ENCODE assay signal across 24 mouse cellular contexts in the genomic region with DNA sequence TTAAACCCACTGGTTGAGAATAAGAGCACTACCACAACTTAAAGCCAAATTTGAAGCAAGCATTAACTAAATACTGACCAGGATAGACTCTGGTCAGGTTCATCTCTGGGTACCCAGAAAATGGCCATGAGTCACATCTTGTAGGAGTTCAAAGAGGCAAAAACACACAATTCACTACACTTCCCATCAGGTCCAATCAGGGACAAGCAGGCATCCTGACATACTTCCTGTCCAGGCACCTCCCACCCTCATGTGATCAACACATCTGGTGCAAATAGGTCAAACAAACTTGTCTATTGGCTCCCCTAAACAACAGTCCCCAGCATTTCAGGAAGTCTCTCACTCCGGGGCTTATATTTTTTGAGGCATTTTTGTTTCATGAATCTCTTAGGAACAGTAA. TPM values are rescaled to one million over a fixed set of nuclear protein-coding genes. Genes with fewer than 3 reads are reported as not detected.
DNase-seq lines count a peak whose midpoint lies in the region; ATAC-seq and TF ChIP-seq lines count a peak whose summit lies in the region.
"Had no signal": no experiment of that assay in that cellular context is flagged by ENCODE, and none has a peak within 500 bp of the region (broad histone marks: within the 10 kb centered on the region; RNA-seq: fewer than 3 reads in every experiment).

No protein-coding gene starts in this region.

- intact Hi-C loops in gastrocnemius, postnatal 14 days (cut with DNase I; ENCODE audit: low total_unique reads) = no loop called here

- 91% methylated on average over 1 of the region's 1 CpGs for WGBS in midbrain, embryonic 14.5 days
- 66% methylated on average over 1 of the region's 1 CpGs for WGBS in kidney, embryonic 15.5 days

- TF ChIP-seq RAD21 in MEL (IDR thresholded peaks at IDR 0.05; ENCODE audit: low read depth, low read length) = no peak

- peak; percentile 46 to 76 for ATAC-seq in hematopoietic stem cell, adult 5-6 weeks (replicated peaks in 1 of 2; ENCODE audit: insufficient read depth in 1 of 2, low FRiP score in 2 of 2, low TSS enrichment in 1 of 2, low read depth in 1 of 2, poor library complexity in 2 of 2, severe bottlenecking in 2 of 2)
- ATAC-seq in midbrain, embryonic 14.5 days (ENCODE audit: low FRiP score, low TSS enrichment) = no peak
- no peak for ATAC-seq in kidney, embryonic 15.5 days (replicated peaks; ENCODE audit: low FRiP score)
- ATAC-seq: hindbrain, postnatal 0 days had no signal

- H3K4me3 ChIP-seq in MEL (ENCODE audit: control insufficient read depth in 1 of 2, insufficient read depth in 1 of 2, low read depth in 2 of 2, low read length in 2 of 2) = no peak overlapping the region
- H3K4me3 ChIP-seq in midbrain, embryonic 14.5 days (replicated peaks; ENCODE audit: low read depth, low read length) = no peak overlapping the region
- H3K4me3 ChIP-seq in kidney, embryonic 15.5 days (replicated peaks) = no peak overlapping the region
- H3K4me3 ChIP-seq: heart, embryonic 13.5 days; midbrain, embryonic 12.5 days; myocyte; stomach, embryonic 15.5 days had no signal

- H3K4me2 ChIP-seq in midbrain, embryonic 14.5 days (ENCODE audit: low read length) = no peak overlapping the region
- H3K4me2 ChIP-seq in kidney, embryonic 15.5 days = no peak overlapping the region
- H3K4me2 ChIP-seq: heart, embryonic 13.5 days; midbrain, embryonic 12.5 days; stomach, embryonic 15.5 days had no signal

- peaks cover 0 to 5% of the 10 kb centered on the region in 2 experiments; a peak in 1 of 4 replicates for H3K4me1 ChIP-seq in MEL (ENCODE audit: control insufficient read depth in 1 of 2, insufficient read depth in 2 of 2, low read length in 2 of 2)
- no peaks in the 10 kb centered on the region for H3K4me1 ChIP-seq in midbrain, embryonic 14.5 days (ENCODE audit: control insufficient read depth, insufficient read depth, low read length)
- H3K4me1 ChIP-seq in kidney, embryonic 15.5 days = peaks cover 2% of the 10 kb centered on the region
- H3K4me1 ChIP-seq: heart, embryonic 13.5 days; midbrain, embryonic 12.5 days; stomach, embryonic 15.5 days had no signal

- no peaks in the 10 kb centered on the region for H3K79me2 ChIP-seq in MEL (ENCODE audit: control insufficient read depth, insufficient read depth, low read length, poor library complexity)

- no peak for TF ChIP-seq CTCF in MEL (IDR thresholded peaks at IDR 0.05 in 2 of 3, conservative IDR thresholded peaks at IDR 0.05 in 1 of 3; ENCODE audit: control insufficient read depth in 1 of 3, insufficient read depth in 1 of 3, low read depth in 2 of 3, low read length in 3 of 3, poor library complexity in 1 of 3, severe bottlenecking in 1 of 3)

- H3K9me3 ChIP-seq in MEL (replicated peaks; ENCODE audit: insufficient read depth, low read length) = no peaks in the 10 kb centered on the region
- no peaks in the 10 kb centered on the region for H3K9me3 ChIP-seq in midbrain, embryonic 14.5 days (ENCODE audit: control insufficient read depth, low read length)
- H3K9me3 ChIP-seq in kidney, embryonic 15.5 days (replicated peaks) = no peaks in the 10 kb centered on the region
- H3K9me3 ChIP-seq: heart, embryonic 13.5 days; midbrain, embryonic 12.5 days; stomach, embryonic 15.5 days had no signal

- H3K36me3 ChIP-seq in MEL (ENCODE audit: control insufficient read depth in 1 of 2, insufficient read depth in 2 of 2, low read length in 2 of 2) = no peaks in the 10 kb centered on the region
- no peaks in the 10 kb centered on the region for H3K36me3 ChIP-seq in splenic B cell, adult 2 months (ENCODE audit: control insufficient read depth, insufficient read depth, low read length, poor library complexity, severe bottlenecking)
- no peaks in the 10 kb centered on the region for H3K36me3 ChIP-seq in midbrain, embryonic 14.5 days (ENCODE audit: control insufficient read depth, insufficient read depth, low read length)
- H3K36me3 ChIP-seq in kidney, embryonic 15.5 days = no peaks in the 10 kb centered on the region
- H3K36me3 ChIP-seq: heart, embryonic 13.5 days; midbrain, embryonic 12.5 days; stomach, embryonic 15.5 days had no signal

- no peak for TF ChIP-seq POLR2A in MEL (IDR thresholded peaks at IDR 0.05; ENCODE audit: control insufficient read depth in 1 of 2, insufficient read depth in 1 of 2, low read depth in 1 of 2, low read length in 2 of 2, poor library complexity in 1 of 2)

- peak; percentile 92 for DNase-seq in heart, adult 11 months
- DNase-seq in heart, adult 18-20 months = no peak
- DNase-seq in MEL (ENCODE audit: low read depth, low spot score) = peak; percentile 59
- peak; percentile 58 for DNase-seq in splenic B cell, adult 2 months (ENCODE audit: low read depth, low spot score)
- no peak for DNase-seq in gastrocnemius, postnatal 14 days
- DNase-seq in midbrain, embryonic 14.5 days = no peak
- DNase-seq: adrenal gland, postnatal 25 days; cerebellum, adult 9-11 months; embryo, embryonic 11 days; gastrocnemius, postnatal 25 days; heart, postnatal 36 days; kidney, adult 18-20 months; kidney, postnatal 14 days; layer of hippocampus, adult 9-11 months; lung, postnatal 36 days; right cerebral cortex, adult 18-20 months; thymus, adult 2 months had no signal

- no peaks in the 10 kb centered on the region for H3K27me3 ChIP-seq in MEL (ENCODE audit: control insufficient read depth in 1 of 2, insufficient read depth in 2 of 2, low read length in 2 of 2)
- no peaks in the 10 kb centered on the region for H3K27me3 ChIP-seq in splenic B cell, adult 2 months (ENCODE audit: control insufficient read depth, insufficient read depth, low read length, poor library complexity, severe bottlenecking)
- no peaks in the 10 kb centered on the region for H3K27me3 ChIP-seq in midbrain, embryonic 14.5 days (ENCODE audit: control insufficient read depth, insufficient read depth, low read length)
- H3K27me3 ChIP-seq in kidney, embryonic 15.5 days = no peaks in the 10 kb centered on the region
- H3K27me3 ChIP-seq: stomach, embryonic 15.5 days had no signal

- H3K27ac ChIP-seq in MEL (ENCODE audit: control insufficient read depth, low read depth, low read length) = no peak overlapping the region
- no peak overlapping the region for H3K27ac ChIP-seq in midbrain, embryonic 14.5 days (replicated peaks; ENCODE audit: low read depth, low read length)
- no peak overlapping the region for H3K27ac ChIP-seq in kidney, embryonic 15.5 days
- H3K27ac ChIP-seq: heart, embryonic 13.5 days; hindbrain, postnatal 0 days; midbrain, embryonic 12.5 days; stomach, embryonic 15.5 days had no signal

- no peak for TF ChIP-seq EP300 in MEL (IDR thresholded peaks at IDR 0.05; ENCODE audit: low read depth in 1 of 2, low read length in 2 of 2)

- no peak overlapping the region for H3K9ac ChIP-seq in MEL (ENCODE audit: control insufficient read depth, low read depth, low read length, poor library complexity, severe bottlenecking)
- no peak overlapping the region for H3K9ac ChIP-seq in midbrain, embryonic 14.5 days (replicated peaks; ENCODE audit: low read length)
- H3K9ac ChIP-seq in kidney, embryonic 15.5 days = no peak overlapping the region
- H3K9ac ChIP-seq: heart, embryonic 13.5 days; midbrain, embryonic 12.5 days; stomach, embryonic 15.5 days had no signal

TF ChIP-seq in MEL, 35 proteins besides CTCF, POLR2A, EP300 and RAD21:
- TF ChIP-seq POLR2AphosphoS2 (IDR thresholded peaks at IDR 0.05; ENCODE audit: low read length) (no peak), ELF1 (IDR thresholded peaks at IDR 0.05; ENCODE audit: low read depth, low read length) (0 out of 2 replicates have a peak, but pooled peaks have one; percentile 10), GABPA (IDR thresholded peaks at IDR 0.05; ENCODE audit: low read depth, low read length) (no peak), CHD2 (IDR thresholded peaks at IDR 0.05; ENCODE audit: low read length) (no peak), E2F4 (IDR thresholded peaks at IDR 0.05; ENCODE audit: borderline replicate concordance, low read depth, low read length) (no peak), SIN3A (IDR thresholded peaks at IDR 0.05; ENCODE audit: low read length) (no peak), USF1 (IDR thresholded peaks at IDR 0.05; ENCODE audit: low read depth, low read length) (peak; percentile 82), MAX (IDR thresholded peaks at IDR 0.05; ENCODE audit: low read length) (peak; percentile 30; the same call in 1 of the 2 replicates), ETS1 (IDR thresholded peaks at IDR 0.05; ENCODE audit: low read depth, low read length) (no peak)

RNA-seq across cellular contexts. Expression of a gene that starts 7.7 kb away (rescaled TPM):
- 100 to 1,000 TPM; 202 to 222 TPM for total RNA-seq in heart, adult 18-20 months (2021)
- total RNA-seq in MEL (2012; rRNA removed) = 119 and 124 TPM in 2 replicates
- 100 to 1,000 TPM; 118 to 619 TPM for polyA plus RNA-seq in MEL (2012; ENCODE audit: insufficient read depth in 1 of 2, insufficient read length in 2 of 2, low read depth in 1 of 2, low replicate concordance in 2 of 2, missing spikeins in 1 of 2)
- total RNA-seq in hematopoietic stem cell, adult 5-6 weeks (2017) = 413 and 530 TPM in 2 replicates
- 100 to 1,000 TPM; 515 to 580 TPM for total RNA-seq in gastrocnemius, postnatal 14 days (2021)
- 184 and 256 TPM in 2 replicates for polyA plus RNA-seq in midbrain, embryonic 14.5 days (2014; fragmentation: Nextera tagmentation; extraction: Ambion mirVana)
- polyA plus RNA-seq in kidney, embryonic 15.5 days (2015; fragmentation: Nextera tagmentation; extraction: Ambion mirVana) = 311 and 374 TPM in 2 replicates

Comparison
In these comparisons a context has a peak if more than half of its experiments do, and no peak if none do; other contexts are left out.
1. DNase-seq: peak in heart, adult 11 months (single experiment), MEL (single experiment) and splenic B cell, adult 2 months (single experiment); none in heart, adult 18-20 months (0 of 2), gastrocnemius, postnatal 14 days (single experiment) and midbrain, embryonic 14.5 days (single experiment).
2. ATAC-seq: peak in hematopoietic stem cell, adult 5-6 weeks (2 of 2); none in midbrain, embryonic 14.5 days (single experiment) and kidney, embryonic 15.5 days (single experiment).